23 mouse cellular contexts compared by ENCODE assay signal in genomic region chr9:41168206-41168605, GRCm38 (mm10).
"Had no signal": no experiment of that assay in that cellular context is flagged by ENCODE, and none has a peak within 500 bp of the region (broad histone marks: within the 10 kb centered on the region; RNA-seq: fewer than 3 reads in every experiment).

No protein-coding gene starts in this region.

- H3K36me3 ChIP-seq: heart, embryonic 10.5 days; heart, embryonic 12.5 days; hindbrain, embryonic 10.5 days; hindbrain, embryonic 12.5 days; limb, embryonic 10.5 days; limb, embryonic 12.5 days had no signal

- ATAC-seq: forebrain, embryonic 16.5 days; hindbrain, embryonic 16.5 days; intestine, embryonic 16.5 days had no signal

- H3K27me3 ChIP-seq: heart, embryonic 12.5 days; hindbrain, embryonic 12.5 days; limb, embryonic 12.5 days had no signal

- H3K9me3 ChIP-seq: heart, embryonic 10.5 days; limb, embryonic 10.5 days had no signal

- H3K9ac ChIP-seq: heart, embryonic 12.5 days; hindbrain, embryonic 12.5 days; hindbrain, embryonic 14.5 days; limb, embryonic 12.5 days had no signal

- H3K4me1 ChIP-seq: hindbrain, embryonic 12.5 days had no signal

- H3K4me2 ChIP-seq: heart, embryonic 12.5 days; hindbrain, embryonic 12.5 days; hindbrain, embryonic 14.5 days; limb, embryonic 12.5 days had no signal

- DNase-seq: gastrocnemius, postnatal 14 days; gastrocnemius, postnatal 36 days; heart, adult 18-20 months; heart, postnatal 10 days; heart, postnatal 4 days; kidney, adult 11 months; kidney, adult 2 months; kidney, adult 9 months; kidney, postnatal 10 days; kidney, postnatal 25 days; kidney, postnatal 4 days had no signal

- H3K4me3 ChIP-seq: heart, embryonic 10.5 days; heart, embryonic 12.5 days; hindbrain, embryonic 10.5 days; hindbrain, embryonic 12.5 days; layer of hippocampus, adult 2 months; left cerebral cortex, adult 2 months; limb, embryonic 10.5 days; limb, embryonic 12.5 days had no signal

- H3K27ac ChIP-seq: heart, embryonic 10.5 days; hindbrain, embryonic 10.5 days; hindbrain, embryonic 12.5 days; hindbrain, embryonic 14.5 days; layer of hippocampus, adult 2 months; left cerebral cortex, adult 2 months; limb, embryonic 10.5 days; limb, embryonic 12.5 days had no signal
